Mouse (Mus musculus): ENCODE results near the gene Rem2. TPM values are rescaled to one million over a fixed set of nuclear protein-coding genes. Genes with fewer than 3 reads are reported as not detected.

The Rem2 gene
- polyA plus RNA-seq, 1 experiment from 2014 or later, result 45.2 TPM

DNA sequence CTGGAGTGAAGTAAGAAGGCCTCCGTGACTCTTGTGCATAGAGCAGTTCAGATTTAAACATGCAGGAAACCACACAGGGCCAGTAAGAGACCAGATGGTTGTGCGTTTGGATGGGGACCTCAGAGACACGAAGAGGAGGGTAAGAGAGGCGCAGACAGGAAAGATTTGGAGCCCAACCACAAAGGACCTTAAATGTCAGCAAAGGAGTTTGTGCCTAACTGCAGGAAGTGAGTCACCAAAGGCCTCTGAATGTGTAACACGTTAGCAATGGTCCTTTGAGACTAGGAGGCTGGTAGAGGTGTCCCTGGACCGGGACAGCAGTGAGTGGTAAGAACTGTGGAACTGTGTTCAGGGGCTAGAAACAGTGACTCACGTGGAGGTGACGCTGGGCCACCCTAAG is 5.5 kb downstream of the Rem2 start:
- WGBS, result 87% methylated on average over 8 of the region's 8 CpGs
- H3K36me3 ChIP-seq (replicated peaks), result no peaks in the 10 kb centered on the region
- ATAC-seq (replicated peaks), result no peak

GRCm38 (mm10) chr14:54482498-54482897 is 6.6 kb downstream of the Rem2 start:
- Histone ChIP-seq H3K9ac (no peak overlapping the region), H3K27me3 (replicated peaks) (peaks cover 12% of the 10 kb centered on the region), H3K4me2 (no peak overlapping the region), H3K27ac (no peak overlapping the region), H3K36me3 (replicated peaks) (no peaks in the 10 kb centered on the region), H3K9me3 (no peaks in the 10 kb centered on the region), H3K4me3 (no peak overlapping the region), H3K4me1 (peaks cover 14% of the 10 kb centered on the region)
- ATAC-seq (replicated peaks), result no peak
- 39% methylated on average over 9 of the region's 9 CpGs for WGBS

More for the DNA sequence above, 5.5 kb downstream of the Rem2 start:
- peaks cover 12% of the 10 kb centered on the region for H3K27me3 ChIP-seq (replicated peaks)
- H3K9ac ChIP-seq, result no peak overlapping the region
- no peak overlapping the region for H3K4me3 ChIP-seq
- H3K4me2 ChIP-seq, result no peak overlapping the region
- H3K27ac ChIP-seq, result no peak overlapping the region
- no peaks in the 10 kb centered on the region for H3K9me3 ChIP-seq
- peaks cover 22% of the 10 kb centered on the region for H3K4me1 ChIP-seq

DNA sequence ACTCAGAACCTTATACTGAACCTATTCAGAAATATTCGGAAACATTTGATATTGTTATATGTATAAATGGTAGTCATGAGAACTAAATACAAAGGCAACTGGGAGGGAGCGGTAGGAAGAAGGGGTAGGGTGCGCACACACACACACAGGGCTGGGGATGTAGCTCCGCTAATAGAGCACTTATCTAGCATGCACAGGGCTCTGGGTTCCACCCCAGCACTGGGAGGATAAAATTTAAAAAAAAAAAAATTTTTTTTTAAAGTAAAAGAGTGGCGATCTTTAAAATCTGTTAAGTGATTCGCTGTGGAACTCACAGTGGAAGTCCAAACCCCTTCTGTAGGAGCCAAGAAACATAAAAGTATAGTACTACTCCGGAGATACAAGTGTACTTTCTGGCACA is 10.0 kb downstream of the Rem2 start:
- no peak overlapping the region for H3K27ac ChIP-seq
- no peak overlapping the region for H3K4me2 ChIP-seq
- ATAC-seq (replicated peaks), result no peak
- 91% methylated on average over 7 of the region's 7 CpGs for WGBS
- no peak overlapping the region for H3K4me3 ChIP-seq
- peaks cover 6% of the 10 kb centered on the region; the same call in 1 of the 2 replicates for H3K4me1 ChIP-seq
- H3K36me3 ChIP-seq (replicated peaks), result no peaks in the 10 kb centered on the region
- H3K9me3 ChIP-seq, result no peaks in the 10 kb centered on the region
- no peaks in the 10 kb centered on the region for H3K27me3 ChIP-seq (replicated peaks)
- no peak overlapping the region for H3K9ac ChIP-seq

- no peak overlapping the region for H3K4me2 ChIP-seq
- H3K4me1 ChIP-seq, result peaks cover 6% of the 10 kb centered on the region; the same call in 1 of the 2 replicates
- 64% methylated on average over 2 of the region's 2 CpGs for WGBS
- no peaks in the 10 kb centered on the region for H3K9me3 ChIP-seq
- H3K27ac ChIP-seq, result peak overlapping the region; percentile 53
- H3K4me3 ChIP-seq, result no peak overlapping the region
- H3K27me3 ChIP-seq (replicated peaks), result no peaks in the 10 kb centered on the region
- no peaks in the 10 kb centered on the region for H3K36me3 ChIP-seq (replicated peaks)
- no peak overlapping the region for H3K9ac ChIP-seq
- no peak; the same call in 1 of the 2 replicates for ATAC-seq (replicated peaks)
These were observed 11.8 kb downstream of the Rem2 start for GRCm38 (mm10) chr14:54487732-54488131.

DNA sequence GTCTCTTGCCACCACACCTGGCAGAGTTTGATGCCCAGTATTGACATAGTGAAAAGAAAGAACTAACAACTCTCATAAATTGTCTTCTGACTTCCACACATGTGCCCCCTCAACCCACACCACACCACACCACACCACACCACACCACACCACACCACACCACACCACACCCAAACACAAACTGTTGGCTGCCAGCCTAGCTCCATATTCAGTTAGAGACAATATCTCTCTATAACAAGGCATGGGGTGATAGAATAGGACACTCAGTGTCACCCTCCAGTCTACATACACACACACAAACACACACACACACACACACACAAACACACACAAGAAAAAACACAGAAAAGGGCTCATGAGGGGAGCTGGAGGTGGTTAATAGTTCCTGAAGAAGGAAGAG is 12.4 kb downstream of the Rem2 start:
- no peak for ATAC-seq (replicated peaks)
- H3K27me3 ChIP-seq (replicated peaks), result no peaks in the 10 kb centered on the region
- no peak overlapping the region for H3K4me2 ChIP-seq
- H3K27ac ChIP-seq, result peak overlapping the region; percentile 53; the same call in 1 of the 2 replicates
- H3K9ac ChIP-seq, result no peak overlapping the region
- H3K4me1 ChIP-seq, result peaks cover 6% of the 10 kb centered on the region; the same call in 1 of the 2 replicates
- H3K36me3 ChIP-seq (replicated peaks), result no peaks in the 10 kb centered on the region
- H3K4me3 ChIP-seq, result no peak overlapping the region
- H3K9me3 ChIP-seq, result no peaks in the 10 kb centered on the region

- WGBS, result 70% methylated on average over 18 of the region's 18 CpGs
- no peak overlapping the region for H3K9ac ChIP-seq
- H3K4me2 ChIP-seq, result no peak overlapping the region
- no peak for ATAC-seq (replicated peaks)
- no peaks in the 10 kb centered on the region for H3K27me3 ChIP-seq (replicated peaks)
- H3K36me3 ChIP-seq (replicated peaks), result no peaks in the 10 kb centered on the region
- peaks cover 2% of the 10 kb centered on the region; the same call in 1 of the 2 replicates for H3K4me1 ChIP-seq
- no peak overlapping the region for H3K4me3 ChIP-seq
- H3K9me3 ChIP-seq, result no peaks in the 10 kb centered on the region
- no peak overlapping the region for H3K27ac ChIP-seq
These were observed 16.6 kb downstream of the Rem2 start for GRCm38 (mm10) chr14:54492345-54493131.

- no peaks in the 10 kb centered on the region for H3K36me3 ChIP-seq (replicated peaks)
- H3K27ac ChIP-seq, result no peak overlapping the region
- no peak for ATAC-seq (replicated peaks)
- H3K4me2 ChIP-seq, result no peak overlapping the region
- H3K9me3 ChIP-seq, result no peaks in the 10 kb centered on the region
- no peaks in the 10 kb centered on the region for H3K4me1 ChIP-seq
- H3K4me3 ChIP-seq, result no peak overlapping the region
- WGBS, result 96% methylated on average over 5 of the region's 5 CpGs
- H3K9ac ChIP-seq, result no peak overlapping the region
- no peaks in the 10 kb centered on the region for H3K27me3 ChIP-seq (replicated peaks)
These were observed 17.3 kb downstream of the Rem2 start for GRCm38 (mm10) chr14:54493236-54493635.

- Histone ChIP-seq H3K9ac (no peak overlapping the region), H3K27ac (no peak overlapping the region), H3K4me2 (no peak overlapping the region), H3K27me3 (replicated peaks) (no peaks in the 10 kb centered on the region), H3K4me1 (no peaks in the 10 kb centered on the region), H3K9me3 (no peaks in the 10 kb centered on the region), H3K36me3 (replicated peaks) (no peaks in the 10 kb centered on the region), H3K4me3 (no peak overlapping the region)
- no peak for ATAC-seq (replicated peaks)
- 0% methylated on average over 3 of the region's 3 CpGs for WGBS
These were observed 18.3 kb downstream of the Rem2 start for GRCm38 (mm10) chr14:54494234-54494633.

GRCm38 (mm10) chr14:54496706-54497105 is 20.8 kb downstream of the Rem2 start:
- Histone ChIP-seq H3K27me3 (replicated peaks) (no peaks in the 10 kb centered on the region), H3K4me1 (no peaks in the 10 kb centered on the region), H3K9me3 (no peaks in the 10 kb centered on the region), H3K4me3 (no peak overlapping the region), H3K4me2 (no peak overlapping the region), H3K27ac (no peak overlapping the region), H3K36me3 (replicated peaks) (no peaks in the 10 kb centered on the region), H3K9ac (no peak overlapping the region)
- 85% methylated on average over 14 of the region's 14 CpGs for WGBS
- ATAC-seq (replicated peaks), result no peak

DNA sequence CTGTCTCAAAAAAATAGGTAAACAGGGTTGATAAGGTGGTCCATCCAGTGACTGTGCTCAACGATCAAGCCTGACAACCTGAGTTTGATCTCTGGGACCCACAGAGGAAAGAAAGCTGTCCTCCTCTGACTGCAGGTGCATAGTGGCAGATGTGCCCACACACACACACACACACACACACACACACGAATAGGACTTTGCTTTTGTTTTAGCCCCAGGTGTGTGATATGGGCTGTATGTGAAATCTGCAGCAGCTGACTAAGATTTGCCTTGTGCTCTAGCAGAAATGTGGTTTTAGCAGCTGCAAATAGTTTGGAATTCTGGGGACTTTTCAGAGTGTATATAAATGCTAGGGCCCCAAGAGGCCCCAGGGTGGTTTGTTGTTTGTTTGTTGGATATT is 23.4 kb downstream of the Rem2 start:
- WGBS, result 84% methylated on average over 2 of the region's 2 CpGs
- Histone ChIP-seq H3K27ac (no peak overlapping the region), H3K4me1 (no peaks in the 10 kb centered on the region), H3K27me3 (replicated peaks) (no peaks in the 10 kb centered on the region), H3K4me3 (no peak overlapping the region), H3K9ac (no peak overlapping the region), H3K9me3 (no peaks in the 10 kb centered on the region), H3K36me3 (replicated peaks) (no peaks in the 10 kb centered on the region), H3K4me2 (no peak overlapping the region)
- no peak for ATAC-seq (replicated peaks)

- Histone ChIP-seq H3K27ac (no peak overlapping the region), H3K36me3 (replicated peaks) (peaks cover 7% of the 10 kb centered on the region; the same call in 1 of the 2 replicates), H3K4me3 (no peak overlapping the region), H3K9ac (no peak overlapping the region), H3K9me3 (no peaks in the 10 kb centered on the region), H3K27me3 (replicated peaks) (no peaks in the 10 kb centered on the region), H3K4me2 (no peak overlapping the region), H3K4me1 (no peaks in the 10 kb centered on the region)
- WGBS, result 79% methylated on average over 2 of the region's 2 CpGs
- ATAC-seq (replicated peaks), result no peak
These were observed 25.5 kb downstream of the Rem2 start for GRCm38 (mm10) chr14:54501365-54501764.

GRCm38 (mm10) chr14:54503092-54503491 is 27.2 kb downstream of the Rem2 start:
- ATAC-seq (replicated peaks), result no peak
- H3K4me3 ChIP-seq, result no peak overlapping the region

DNA sequence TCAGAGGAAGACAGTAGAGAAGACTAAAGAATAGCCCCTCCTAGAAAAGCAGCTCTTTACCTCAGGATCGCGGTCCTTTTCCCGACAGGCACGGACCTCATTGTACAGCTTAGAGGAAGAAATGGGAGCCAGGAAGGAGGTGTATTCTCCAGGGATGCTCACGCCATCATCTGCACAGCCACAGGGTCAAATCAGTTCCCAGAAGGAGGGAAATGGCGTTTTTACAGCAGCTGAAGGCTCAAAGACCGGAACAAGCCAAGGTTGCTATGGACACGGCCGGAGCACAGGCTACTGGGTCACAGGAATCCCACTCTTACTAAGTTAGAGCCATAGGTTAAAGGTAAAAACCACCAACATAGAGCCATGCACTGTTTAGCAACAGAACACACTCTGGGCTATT is 33.9 kb downstream of the Rem2 start:
- 97% methylated on average over 9 of the region's 9 CpGs for WGBS
- Histone ChIP-seq H3K9ac (no peak overlapping the region), H3K4me2 (no peak overlapping the region), H3K27ac (no peak overlapping the region), H3K4me3 (no peak overlapping the region), H3K9me3 (no peaks in the 10 kb centered on the region), H3K4me1 (no peaks in the 10 kb centered on the region), H3K36me3 (replicated peaks) (peaks cover 81% of the 10 kb centered on the region), H3K27me3 (replicated peaks) (no peaks in the 10 kb centered on the region)
- ATAC-seq (replicated peaks), result no peak

More at GRCm38 (mm10) chr14:54503092-54503491, 27.2 kb downstream of the Rem2 start:
- H3K4me1 ChIP-seq, result no peaks in the 10 kb centered on the region
- H3K27ac ChIP-seq, result no peak overlapping the region
- H3K9me3 ChIP-seq, result no peaks in the 10 kb centered on the region
- WGBS, result 86% methylated on average over 2 of the region's 2 CpGs
- H3K9ac ChIP-seq, result no peak overlapping the region
- peaks cover 24% of the 10 kb centered on the region for H3K36me3 ChIP-seq (replicated peaks)
- H3K27me3 ChIP-seq (replicated peaks), result no peaks in the 10 kb centered on the region
- H3K4me2 ChIP-seq, result no peak overlapping the region
